Mouse (Mus musculus) ES-CJ7 (cell line): ENCODE measurements around the gene Ube2cbp.

ENCODE experiments used
- DNase-seq: peaks from one replicate; pipeline ENCODE4 v3.0.0; 2011; ENCODE audit warnings: low read depth, low spot score

Gene Ube2cbp

GRCm38 (mm10) chr9:86464151-86465105 is at the start of gene Ube2cbp:
Gene Ube2cbp (minus strand): TSS chr9:86464950.
- peak; percentile 89 for DNase-seq

GRCm38 (mm10) chr9:86514390-86514789 is 49.6 kb upstream of the Ube2cbp start:
- DNase-seq: no peak

- DNase-seq: no peak
Measured at GRCm38 (mm10) chr9:86513733-86514132, 49.0 kb upstream of the Ube2cbp start.

GRCm38 (mm10) chr9:86507437-86507836 is 42.7 kb upstream of the Ube2cbp start:
- DNase-seq: no peak

GRCm38 (mm10) chr9:86499083-86499482 is 34.3 kb upstream of the Ube2cbp start:
- no peak for DNase-seq

- no peak for DNase-seq
Measured at GRCm38 (mm10) chr9:86496261-86496660, 31.5 kb upstream of the Ube2cbp start.

- DNase-seq: peak; percentile 51
Measured at GRCm38 (mm10) chr9:86491740-86492139, 27.0 kb upstream of the Ube2cbp start.

GRCm38 (mm10) chr9:86482236-86482635 is 17.5 kb upstream of the Ube2cbp start:
- DNase-seq: no peak

GRCm38 (mm10) chr9:86478414-86479093 is 13.8 kb upstream of the Ube2cbp start:
- no peak for DNase-seq

- no peak for DNase-seq
Measured at GRCm38 (mm10) chr9:86476763-86477162, 12.0 kb upstream of the Ube2cbp start.

- DNase-seq: no peak
Measured at GRCm38 (mm10) chr9:86475956-86476355, 11.2 kb upstream of the Ube2cbp start.

- DNase-seq: peak; percentile 87
Measured at GRCm38 (mm10) chr9:86466990-86467870, 2.5 kb upstream of the Ube2cbp start, which contains the start of gene Dop1a. Gene Dop1a (plus strand): TSS chr9:86467154.

GRCm38 (mm10) chr9:86453626-86454025 is 11.1 kb downstream of the Ube2cbp start:
- DNase-seq: peak; percentile 13

- peak; percentile 85 for DNase-seq
Measured at GRCm38 (mm10) chr9:86451617-86452016, 13.1 kb downstream of the Ube2cbp start.

- no peak for DNase-seq
Measured at GRCm38 (mm10) chr9:86451094-86451493, 13.7 kb downstream of the Ube2cbp start.

GRCm38 (mm10) chr9:86449581-86449980 is 15.2 kb downstream of the Ube2cbp start:
- peak; percentile 67 for DNase-seq

GRCm38 (mm10) chr9:86447431-86447830 is 17.3 kb downstream of the Ube2cbp start:
- DNase-seq: no peak

GRCm38 (mm10) chr9:86446847-86447246 is 17.9 kb downstream of the Ube2cbp start:
- no peak for DNase-seq

GRCm38 (mm10) chr9:86442248-86442647 is 22.5 kb downstream of the Ube2cbp start:
- DNase-seq: no peak

GRCm38 (mm10) chr9:86438337-86439009 is 26.3 kb downstream of the Ube2cbp start:
- no peak for DNase-seq

GRCm38 (mm10) chr9:86436608-86437007 is 28.1 kb downstream of the Ube2cbp start:
- no peak for DNase-seq
